Mouse (Mus musculus) ES-E14 (cell line): ENCODE data around the gene Crybg3.

Experiments
- CHD2 ChIP-seq: IDR thresholded peaks from 2 replicates; pipeline ENCODE4 v1.6.1; 2014; ENCODE audit warnings: mild to moderate bottlenecking, low read depth, low read length, inconsistent platforms
- HCFC1 ChIP-seq: IDR thresholded peaks from 2 replicates; pipeline ENCODE4 v1.6.1; 2012; ENCODE audit warnings: low read length, inconsistent platforms, borderline replicate concordance; ENCODE audit not compliant: insufficient read depth
- MAFK ChIP-seq: IDR thresholded peaks from 2 replicates; pipeline ENCODE4 v1.6.1; 2014; ENCODE audit warnings: mild to moderate bottlenecking, low read depth, low read length, inconsistent platforms; ENCODE audit not compliant: insufficient read depth
- ZC3H11A ChIP-seq: IDR thresholded peaks from 2 replicates; pipeline ENCODE4 v1.6.1; 2012; ENCODE audit warnings: low read depth, mild to moderate bottlenecking, inconsistent platforms, low read length, borderline replicate concordance
- ZNF384 ChIP-seq: IDR thresholded peaks from 2 replicates; pipeline ENCODE4 v1.6.1; 2012; ENCODE audit warnings: low read depth, low read length, inconsistent platforms

DNA sequence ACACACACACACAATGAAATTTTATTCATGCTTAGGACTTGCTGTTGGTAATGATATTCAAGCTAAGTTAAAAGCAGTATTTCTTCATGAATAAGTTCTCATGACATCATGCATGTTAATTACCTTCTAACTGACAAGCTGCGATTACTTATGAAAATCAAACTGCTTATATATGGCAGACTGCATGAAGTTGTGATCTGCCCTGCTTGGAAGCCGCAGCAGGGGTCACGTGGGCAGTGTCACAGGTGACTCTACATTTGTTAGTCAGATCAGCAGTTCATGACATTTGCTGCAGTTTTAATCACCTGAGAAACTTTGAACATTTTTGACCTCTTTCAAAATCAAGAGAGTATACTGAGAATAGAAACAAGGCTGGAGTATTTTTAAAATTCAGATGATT, 59.8 kb downstream of the Crybg3 start:
- no peak for TF ChIP-seq CHD2
- TF ChIP-seq MAFK = no peak
- TF ChIP-seq ZC3H11A = no peak
- no peak for TF ChIP-seq ZNF384
- TF ChIP-seq HCFC1 = no peak
